28 mouse cellular contexts compared by ENCODE assay signal in genomic region chr9:88208022-88208421, GRCm38 (mm10).
"Had no signal": no experiment of that assay in that cellular context is flagged by ENCODE, and none has a peak within 500 bp of the region (broad histone marks: within the 10 kb centered on the region; RNA-seq: fewer than 3 reads in every experiment).

No protein-coding gene starts in this region.

- H3K9me3 ChIP-seq: embryonic facial prominence, embryonic 10.5 days; embryonic facial prominence, embryonic 12.5 days; embryonic facial prominence, embryonic 13.5 days; embryonic facial prominence, embryonic 15.5 days; forebrain, embryonic 10.5 days; forebrain, embryonic 12.5 days; forebrain, embryonic 13.5 days; forebrain, embryonic 15.5 days had no signal

- H3K27ac ChIP-seq: embryonic facial prominence, embryonic 10.5 days; embryonic facial prominence, embryonic 12.5 days; embryonic facial prominence, embryonic 13.5 days; embryonic facial prominence, embryonic 15.5 days; forebrain, embryonic 10.5 days; forebrain, embryonic 12.5 days; forebrain, embryonic 13.5 days; forebrain, embryonic 15.5 days; gastrocnemius, adult 2 months had no signal

- H3K4me1 ChIP-seq: embryonic facial prominence, embryonic 10.5 days; embryonic facial prominence, embryonic 12.5 days; embryonic facial prominence, embryonic 13.5 days; embryonic facial prominence, embryonic 15.5 days; forebrain, embryonic 10.5 days; forebrain, embryonic 12.5 days; forebrain, embryonic 13.5 days; forebrain, embryonic 15.5 days had no signal

- ATAC-seq: forebrain, embryonic 13.5 days; forebrain, embryonic 14.5 days; forebrain, embryonic 15.5 days; forebrain, embryonic 16.5 days; forebrain, postnatal 0 days had no signal

- H3K27me3 ChIP-seq: embryonic facial prominence, embryonic 12.5 days; embryonic facial prominence, embryonic 13.5 days; embryonic facial prominence, embryonic 15.5 days; forebrain, embryonic 12.5 days; forebrain, embryonic 13.5 days; forebrain, embryonic 15.5 days had no signal

- DNase-seq: cerebellum, adult 2 months; cerebellum, adult 8-10 months; cerebellum, adult 9-10 months; cerebellum, adult 9-11 months; cerebellum, postnatal 10 days; cerebellum, postnatal 14 days; cerebellum, postnatal 25 days; cerebellum, postnatal 36 days; embryo, embryonic 11 days; forebrain, postnatal 0 days; gastrocnemius, adult 2 months; gastrocnemius, postnatal 10 days; gastrocnemius, postnatal 14 days; gastrocnemius, postnatal 25 days; gastrocnemius, postnatal 36 days; heart, adult 11 months; heart, adult 18-20 months had no signal

- H3K4me2 ChIP-seq: embryonic facial prominence, embryonic 12.5 days; embryonic facial prominence, embryonic 13.5 days; embryonic facial prominence, embryonic 15.5 days; forebrain, embryonic 12.5 days; forebrain, embryonic 13.5 days; forebrain, embryonic 15.5 days had no signal

- H3K36me3 ChIP-seq: embryonic facial prominence, embryonic 10.5 days; embryonic facial prominence, embryonic 12.5 days; embryonic facial prominence, embryonic 13.5 days; embryonic facial prominence, embryonic 15.5 days; forebrain, embryonic 10.5 days; forebrain, embryonic 12.5 days; forebrain, embryonic 15.5 days had no signal

- H3K4me3 ChIP-seq: embryonic facial prominence, embryonic 10.5 days; embryonic facial prominence, embryonic 12.5 days; embryonic facial prominence, embryonic 13.5 days; embryonic facial prominence, embryonic 15.5 days; erythroblast, embryonic 14.5 days; forebrain, embryonic 10.5 days; forebrain, embryonic 12.5 days; forebrain, embryonic 13.5 days; forebrain, embryonic 15.5 days; gastrocnemius, adult 2 months had no signal

- H3K9ac ChIP-seq: embryonic facial prominence, embryonic 12.5 days; embryonic facial prominence, embryonic 13.5 days; embryonic facial prominence, embryonic 15.5 days; forebrain, embryonic 12.5 days; forebrain, embryonic 13.5 days; forebrain, embryonic 15.5 days; forebrain, postnatal 0 days had no signal
